Mouse (Mus musculus) adrenal gland, postnatal 0 days (tissue): ENCODE data around the gene Tut7. TPM values are rescaled to one million over a fixed set of nuclear protein-coding genes. Genes with fewer than 3 reads are reported as not detected.

Experiments
- polyA plus RNA-seq: library from polyadenylated mRNA; unstranded; fragments of >200 nt; fragmentation: Nextera tagmentation; extraction: Ambion mirVana; gene quantifications from 2 replicates; pipeline ENCODE4 v1.2.1, GENCODE M21; 2015

The Tut7 gene
- 28.8 and 35.4 TPM in 2 replicates for polyA plus RNA-seq

GRCm38 (mm10) chr13:59822507-59823462 lies at the start of gene Tut7:
Gene Tut7 (minus strand): TSS chr13:59823147.

GRCm38 (mm10) chr13:59782145-59782544 lies 40.8 kb downstream of the Tut7 start, which contains the start of gene Gm49354:
Gene Gm49354 (minus strand): TSS chr13:59782245.

GRCm38 (mm10) chr13:59769296-59770163 lies 53.4 kb downstream of the Tut7 start, which contains the start of gene Isca1:
Gene Isca1 (minus strand): TSS chr13:59769810.

GRCm38 (mm10) chr13:59746711-59747110 lies 76.2 kb downstream of the Tut7 start, which contains the start of gene 1700014D04Rik:
Gene 1700014D04Rik (minus strand): TSS chr13:59746752.

GRCm38 (mm10) chr13:59731652-59732051 lies 91.3 kb downstream of the Tut7 start, which contains the start of gene Spata31d1d:
Gene Spata31d1d (minus strand): TSS chr13:59731752.

Other genes with a start within 250 kb of the Tut7 start
- gene Agtpbp1, start 237.9 kb downstream of the Tut7 start, polyA plus RNA-seq, result 16.8 and 19.6 TPM in 2 replicates
- gene Naa35, start 237.9 kb downstream of the Tut7 start, polyA plus RNA-seq, result 41.7 and 57.0 TPM in 2 replicates
- 19.8 and 25.4 TPM in 2 replicates for gene Golm1, start 147.3 kb downstream of the Tut7 start, polyA plus RNA-seq
- gene 4921517D22Rik, start 129.0 kb downstream of the Tut7 start, polyA plus RNA-seq, result not detected in 2 replicates
- not detected in 2 replicates for gene Spata31d1a, start 112.8 kb downstream of the Tut7 start, polyA plus RNA-seq
- gene Spata31d1b, start 110.9 kb downstream of the Tut7 start, polyA plus RNA-seq, result not detected in 2 replicates
- gene Spata31d1d, start 91.4 kb downstream of the Tut7 start, polyA plus RNA-seq, result not detected in 2 replicates
- not detected in 2 replicates for gene 1700014D04Rik, start 76.4 kb downstream of the Tut7 start, polyA plus RNA-seq
- 99.4 and 118 TPM in 2 replicates for gene Isca1, start 53.3 kb downstream of the Tut7 start, polyA plus RNA-seq
- gene Gm49354, start 40.9 kb downstream of the Tut7 start, polyA plus RNA-seq, result not detected in 2 replicates